Mouse (Mus musculus): ENCODE data around the gene Trim11. TPM values are rescaled to one million over a fixed set of nuclear protein-coding genes. Genes with fewer than 3 reads are reported as not detected.
"Not testable (repeated sequence)": the region's sequence is repeated elsewhere in the genome, so short reads cannot be mapped to it uniquely, and the experiment has no call there.

Trim11 gene
- polyA plus RNA-seq, 1 experiment from 2014 or later = 25.9 TPM

GRCm38 (mm10) chr11:58947306-58947705 is 30.6 kb upstream of the Trim11 start:
- ATAC-seq (ENCODE audit: low FRiP score, low TSS enrichment) = no peak
- 77% methylated on average over 3 of the region's 3 CpGs for WGBS
- no peaks in the 10 kb centered on the region for H3K36me3 ChIP-seq (ENCODE audit: insufficient read depth, low read length)
- H3K27me3 ChIP-seq (ENCODE audit: insufficient read depth, low read length) = no peaks in the 10 kb centered on the region
- no peak overlapping the region for H3K4me2 ChIP-seq (replicated peaks; ENCODE audit: low read depth, low read length)
- peaks cover 14% of the 10 kb centered on the region for H3K4me1 ChIP-seq (ENCODE audit: insufficient read depth, low read length)
- H3K27ac ChIP-seq (ENCODE audit: low read length) = no peak overlapping the region
- no peak overlapping the region for H3K4me3 ChIP-seq (ENCODE audit: low read length)
- no peaks in the 10 kb centered on the region for H3K9me3 ChIP-seq (ENCODE audit: low read length)
- H3K9ac ChIP-seq (replicated peaks; ENCODE audit: low read length) = no peak overlapping the region

- 15% methylated on average over 23 of the region's 23 CpGs for WGBS
- Histone ChIP-seq H3K4me3 (ENCODE audit: low read length) (peak overlapping the region; percentile 55), H3K36me3 (ENCODE audit: insufficient read depth, low read length) (no peaks in the 10 kb centered on the region), H3K27me3 (ENCODE audit: insufficient read depth, low read length) (no peaks in the 10 kb centered on the region), H3K4me2 (replicated peaks; ENCODE audit: low read depth, low read length) (peak overlapping the region; percentile 72), H3K27ac (ENCODE audit: low read length) (peak overlapping the region; percentile 96), H3K4me1 (ENCODE audit: insufficient read depth, low read length) (peaks cover 17% of the 10 kb centered on the region), H3K9me3 (ENCODE audit: low read length) (no peaks in the 10 kb centered on the region), H3K9ac (replicated peaks; ENCODE audit: low read length) (peak overlapping the region; percentile 64)
- peak; percentile 50 for ATAC-seq (ENCODE audit: low FRiP score, low TSS enrichment)
Observed at GRCm38 (mm10) chr11:58947798-58948528, 29.9 kb upstream of the Trim11 start.

- Histone ChIP-seq H3K9ac (replicated peaks; ENCODE audit: low read length) (peak within 1 kb of the TSS; percentile 74), H3K4me3 (ENCODE audit: low read length) (peak within 1 kb of the TSS; percentile 55), H3K4me2 (replicated peaks; ENCODE audit: low read depth, low read length) (peak within 1 kb of the TSS; percentile 72), H3K9me3 (ENCODE audit: low read length) (no peaks in the 10 kb centered on the region), H3K36me3 (ENCODE audit: insufficient read depth, low read length) (no peaks in the 10 kb centered on the region), H3K27me3 (ENCODE audit: insufficient read depth, low read length) (no peaks in the 10 kb centered on the region), H3K27ac (ENCODE audit: low read length) (peak within 1 kb of the TSS; percentile 96), H3K4me1 (ENCODE audit: insufficient read depth, low read length) (peaks cover 24% of the 10 kb centered on the region)
- under 1% methylated on average over 48 of the region's 48 CpGs for WGBS
- ATAC-seq (ENCODE audit: low FRiP score, low TSS enrichment) = peak; percentile 90
Observed at GRCm38 (mm10) chr11:58948542-58949479, 29.1 kb upstream of the Trim11 start, which contains the start of gene Hist3h2ba. Hist3h2ba (plus strand) TSS chr11:58948920.

GRCm38 (mm10) chr11:58949480-58950431 is 28.1 kb upstream of the Trim11 start:
- H3K4me2 ChIP-seq (replicated peaks; ENCODE audit: low read depth, low read length) = peak overlapping the region; percentile 72
- peak overlapping the region; percentile 96 for H3K27ac ChIP-seq (ENCODE audit: low read length)
- 7% methylated on average over 20 of the region's 20 CpGs for WGBS
- ATAC-seq (ENCODE audit: low FRiP score, low TSS enrichment) = peak; percentile 43; the same call in 1 of the 2 replicates
- no peaks in the 10 kb centered on the region for H3K27me3 ChIP-seq (ENCODE audit: insufficient read depth, low read length)
- H3K4me3 ChIP-seq (ENCODE audit: low read length) = peak overlapping the region; percentile 55
- no peaks in the 10 kb centered on the region for H3K9me3 ChIP-seq (ENCODE audit: low read length)
- no peaks in the 10 kb centered on the region for H3K36me3 ChIP-seq (ENCODE audit: insufficient read depth, low read length)
- H3K9ac ChIP-seq (replicated peaks; ENCODE audit: low read length) = peak overlapping the region; percentile 74
- H3K4me1 ChIP-seq (ENCODE audit: insufficient read depth, low read length) = peaks cover 19% of the 10 kb centered on the region

- H3K4me1 ChIP-seq (ENCODE audit: insufficient read depth, low read length) = peaks cover 19% of the 10 kb centered on the region
- H3K9ac ChIP-seq (replicated peaks; ENCODE audit: low read length) = no peak overlapping the region
- no peak for ATAC-seq (ENCODE audit: low FRiP score, low TSS enrichment)
- no peak overlapping the region for H3K27ac ChIP-seq (ENCODE audit: low read length)
- no peaks in the 10 kb centered on the region for H3K27me3 ChIP-seq (ENCODE audit: insufficient read depth, low read length)
- H3K9me3 ChIP-seq (ENCODE audit: low read length) = no peaks in the 10 kb centered on the region
- no peak overlapping the region for H3K4me3 ChIP-seq (ENCODE audit: low read length)
- 68% methylated on average over 5 of the region's 5 CpGs for WGBS
- H3K36me3 ChIP-seq (ENCODE audit: insufficient read depth, low read length) = no peaks in the 10 kb centered on the region
- H3K4me2 ChIP-seq (replicated peaks; ENCODE audit: low read depth, low read length) = no peak overlapping the region
Observed at GRCm38 (mm10) chr11:58951210-58951609, 26.7 kb upstream of the Trim11 start.

- H3K4me1 ChIP-seq (ENCODE audit: insufficient read depth, low read length) = peaks cover 30% of the 10 kb centered on the region
- H3K27me3 ChIP-seq (ENCODE audit: insufficient read depth, low read length) = no peaks in the 10 kb centered on the region
- peak overlapping the region; percentile 94 for H3K4me3 ChIP-seq (ENCODE audit: low read length)
- peak overlapping the region; percentile 87 for H3K9ac ChIP-seq (replicated peaks; ENCODE audit: low read length)
- H3K4me2 ChIP-seq (replicated peaks; ENCODE audit: low read depth, low read length) = peak overlapping the region; percentile 97
- H3K27ac ChIP-seq (ENCODE audit: low read length) = peak overlapping the region; percentile 100
- peak; percentile 18; the same call in 1 of the 2 replicates for ATAC-seq (ENCODE audit: low FRiP score, low TSS enrichment)
- under 1% methylated on average over 31 of the region's 33 CpGs for WGBS
- H3K36me3 ChIP-seq (ENCODE audit: insufficient read depth, low read length) = peaks cover 16% of the 10 kb centered on the region; the same call in 1 of the 2 replicates
- no peaks in the 10 kb centered on the region for H3K9me3 ChIP-seq (ENCODE audit: low read length)
Observed at GRCm38 (mm10) chr11:58953351-58954169, 24.3 kb upstream of the Trim11 start.

- H3K9me3 ChIP-seq (ENCODE audit: low read length); H3K27me3 ChIP-seq (ENCODE audit: insufficient read depth, low read length); ATAC-seq (ENCODE audit: low FRiP score, low TSS enrichment): not testable (repeated sequence)
- 0% methylated on average over 12 of the region's 17 CpGs for WGBS
- H3K9ac ChIP-seq (replicated peaks; ENCODE audit: low read length) = peak overlapping the region; percentile 87
- H3K27ac ChIP-seq (ENCODE audit: low read length) = peak overlapping the region; percentile 100
- peak overlapping the region; percentile 97 for H3K4me2 ChIP-seq (replicated peaks; ENCODE audit: low read depth, low read length)
- H3K36me3 ChIP-seq (ENCODE audit: insufficient read depth, low read length) = peaks cover 16% of the 10 kb centered on the region; the same call in 1 of the 2 replicates
- peak overlapping the region; percentile 94 for H3K4me3 ChIP-seq (ENCODE audit: low read length)
- H3K4me1 ChIP-seq (ENCODE audit: insufficient read depth, low read length) = peaks cover 31% of the 10 kb centered on the region
Observed at GRCm38 (mm10) chr11:58954170-58954419, 23.8 kb upstream of the Trim11 start.

- H3K4me3 ChIP-seq (ENCODE audit: low read length) = peak within 1 kb of the TSS; percentile 94
- peak within 1 kb of the TSS; percentile 97 for H3K4me2 ChIP-seq (replicated peaks; ENCODE audit: low read depth, low read length)
- no peaks in the 10 kb centered on the region for H3K9me3 ChIP-seq (ENCODE audit: low read length)
- peaks cover 16% of the 10 kb centered on the region; the same call in 1 of the 2 replicates for H3K36me3 ChIP-seq (ENCODE audit: insufficient read depth, low read length)
- peak within 1 kb of the TSS; percentile 100 for H3K27ac ChIP-seq (ENCODE audit: low read length)
- H3K27me3 ChIP-seq (ENCODE audit: insufficient read depth, low read length) = no peaks in the 10 kb centered on the region
- peaks cover 36% of the 10 kb centered on the region for H3K4me1 ChIP-seq (ENCODE audit: insufficient read depth, low read length)
- peak; percentile 92 for ATAC-seq (ENCODE audit: low FRiP score, low TSS enrichment)
- H3K9ac ChIP-seq (replicated peaks; ENCODE audit: low read length) = peak within 1 kb of the TSS; percentile 97
- WGBS = under 1% methylated on average over 49 of the region's 49 CpGs
Observed at GRCm38 (mm10) chr11:58954420-58955142, 23.3 kb upstream of the Trim11 start, which contains the start of the genes Hist3h2a and Trim17. Hist3h2a (plus strand) TSS chr11:58954685. Trim17 (plus strand) TSS chr11:58954685.
